Mouse (Mus musculus) G1E (cell line): ENCODE measurements at regions not wholly inside any gene's neighbourhood (a gene's known extent, or its start where the extent isn't known, plus 50 kb on each side); places are given as distances from the start of the nearest gene placed in this dataset.

Experiments used
- CTCF ChIP-seq: IDR thresholded peaks from 2 replicates; pipeline ENCODE4 v1.5.1; 2012; ENCODE audit warnings: low read depth, low read length, inconsistent platforms, mixed read lengths
- GATA1 ChIP-seq: IDR thresholded peaks from 2 replicates; pipeline ENCODE4 v1.6.1; 2012; ENCODE audit warnings: borderline replicate concordance, low read length, inconsistent platforms, mixed read lengths
- GATA2 ChIP-seq: IDR thresholded peaks from 2 replicates; pipeline ENCODE4 v1.6.1; 2012; ENCODE audit warnings: low read depth, low read length, inconsistent platforms, borderline replicate concordance
- POLR2AphosphoS5 ChIP-seq: IDR thresholded peaks from 2 replicates; pipeline ENCODE4 v1.6.1; 2012; ENCODE audit warnings: low read depth, low read length, inconsistent platforms; ENCODE audit not compliant: insufficient replicate concordance
- TAL1 ChIP-seq: conservative IDR thresholded peaks from 2 replicates; pipeline ENCODE4 v1.6.1; 2012; ENCODE audit warnings: low read depth, low read length, inconsistent platforms, mixed read lengths

DNA sequence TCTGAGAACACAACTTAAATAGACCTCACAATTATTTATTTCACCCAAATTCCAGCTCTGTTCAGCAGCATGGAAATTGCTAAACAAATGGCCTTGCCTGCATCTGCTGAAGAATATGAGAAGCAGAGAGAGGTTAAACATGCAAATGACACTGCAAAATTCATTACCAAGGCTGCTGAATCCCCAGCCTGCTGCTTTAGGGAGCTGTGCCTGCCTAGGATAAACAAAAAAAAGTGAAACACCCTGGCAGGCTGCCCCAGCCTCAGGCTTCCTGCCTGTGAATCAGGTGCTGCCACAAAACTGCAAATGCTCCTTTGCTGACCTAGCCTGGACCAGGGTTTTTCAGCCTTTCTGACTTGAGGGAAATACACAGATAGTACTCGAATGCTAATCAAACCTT is 346.4 kb upstream of the Lrrc3b start:
- TF ChIP-seq CTCF (no peak), GATA1 (no peak), TAL1 (no peak), POLR2AphosphoS5 (no peak), GATA2 (no peak)
